Mouse (Mus musculus): Measurements from ENCODE around the gene Ralgps1.

DNA sequence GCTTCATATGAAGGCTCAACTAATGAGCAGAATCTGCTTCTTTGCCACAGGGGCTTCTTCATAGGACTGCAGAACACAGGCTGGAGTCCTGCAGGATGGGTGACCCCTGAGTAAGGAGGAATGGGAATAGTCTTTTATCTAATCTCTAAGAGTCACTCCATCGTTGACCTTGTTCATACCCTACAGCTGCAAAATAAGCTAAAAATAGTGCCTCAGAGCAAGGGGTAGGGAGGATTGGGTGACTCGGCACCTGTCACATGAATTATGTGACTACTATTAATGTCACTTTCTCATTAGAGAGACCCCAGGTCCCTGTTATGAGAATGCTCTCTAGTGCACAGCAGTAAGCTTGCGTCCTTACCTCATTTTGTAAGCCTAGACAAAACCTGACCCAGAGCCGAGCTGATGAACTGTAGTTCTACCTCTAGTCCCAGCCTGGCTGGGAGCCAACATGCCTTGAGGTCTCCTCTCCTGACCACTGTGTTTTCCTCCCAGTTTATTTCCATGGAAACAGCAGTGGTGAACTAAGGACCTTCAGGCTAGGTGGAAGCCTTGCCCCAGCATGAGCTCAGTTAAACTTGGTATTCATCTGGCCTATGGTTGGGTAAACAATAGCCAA, 117.6 kb downstream of the Ralgps1 start:
- TF ChIP-seq POLR2A (IDR thresholded peaks at IDR 0.05; ENCODE audit: control insufficient read depth, extremely low read depth, insufficient read depth, low read length, poor library complexity) (no peak), CTCF (IDR thresholded peaks at IDR 0.05; ENCODE audit: borderline replicate concordance, control insufficient read depth, extremely low read depth, insufficient read depth, low read length, poor library complexity) (no peak)

All from thymus, adult 2 months (tissue).